Mouse (Mus musculus) thymus, adult 2 months (tissue): ENCODE measurements around the gene Hrct1. TPM values are rescaled to one million over a fixed set of nuclear protein-coding genes. Genes with fewer than 3 reads are reported as not detected.

ENCODE experiments used
- DNase-seq: peaks from one replicate; pipeline ENCODE4 v3.0.0; 2021
- H3K27ac ChIP-seq: fragments of 200-500 bp; 2 replicates; pipeline ENCODE4 v1.5.1; 2012; ENCODE audit warnings: low read length, control low read depth; ENCODE audit not compliant: control insufficient read depth, insufficient read depth
- H3K27me3 ChIP-seq: fragments of 200-500 bp; 2 replicates; pipeline ENCODE4 v1.6.1; 2012; ENCODE audit warnings: mild to moderate bottlenecking, low read length, moderate library complexity, mixed read lengths; ENCODE audit not compliant: control insufficient read depth, insufficient read depth
- H3K36me3 ChIP-seq: fragments of 200-500 bp; 2 replicates; pipeline ENCODE4 v1.6.1; 2012; ENCODE audit warnings: mild to moderate bottlenecking, low read length, moderate library complexity; ENCODE audit not compliant: control insufficient read depth, insufficient read depth
- H3K4me1 ChIP-seq: fragments of 200-500 bp; replicated peaks from 2 replicates; pipeline ENCODE4 v1.6.1; 2012; ENCODE audit warnings: low read length; ENCODE audit not compliant: control insufficient read depth, insufficient read depth
- H3K4me3 ChIP-seq: fragments of 200-500 bp; 2 replicates; pipeline ENCODE4 v1.5.1; 2012; ENCODE audit warnings: mild to moderate bottlenecking, low read length, control low read depth, moderate library complexity; ENCODE audit not compliant: control insufficient read depth, insufficient read depth
- CTCF ChIP-seq: fragments of 200-500 bp; IDR thresholded peaks from 2 replicates; pipeline ENCODE4 v1.5.1; 2012; ENCODE audit warnings: mild to moderate bottlenecking, control low read depth, low read length, moderate library complexity, borderline replicate concordance; ENCODE audit not compliant: control insufficient read depth, poor library complexity, insufficient read depth; ENCODE audit errors: extremely low read depth
- POLR2A ChIP-seq: fragments of 200-500 bp; IDR thresholded peaks from 2 replicates; pipeline ENCODE4 v1.6.1; 2012; ENCODE audit warnings: mild to moderate bottlenecking, low read length, control low read depth, moderate library complexity; ENCODE audit not compliant: control insufficient read depth, poor library complexity, insufficient read depth; ENCODE audit errors: extremely low read depth
- WGBS: fragments of 180-500 bp; shearing (Covaris S2); methylation state at CpG from one replicate; pipeline ENCODE4 v1.1.7; 2018; 5-methylcytosine and 5-hydroxymethylcytosine counted together
- polyA plus RNA-seq: library from polyadenylated mRNA; depleted of rRNA; stranded (reverse); fragments of >200 nt; gene quantifications from 2 replicates; pipeline ENCODE4 v1.2.3, GENCODE M21; 2012

The Hrct1 gene
- polyA plus RNA-seq, 1 experiment = 1.8 TPM

DNA sequence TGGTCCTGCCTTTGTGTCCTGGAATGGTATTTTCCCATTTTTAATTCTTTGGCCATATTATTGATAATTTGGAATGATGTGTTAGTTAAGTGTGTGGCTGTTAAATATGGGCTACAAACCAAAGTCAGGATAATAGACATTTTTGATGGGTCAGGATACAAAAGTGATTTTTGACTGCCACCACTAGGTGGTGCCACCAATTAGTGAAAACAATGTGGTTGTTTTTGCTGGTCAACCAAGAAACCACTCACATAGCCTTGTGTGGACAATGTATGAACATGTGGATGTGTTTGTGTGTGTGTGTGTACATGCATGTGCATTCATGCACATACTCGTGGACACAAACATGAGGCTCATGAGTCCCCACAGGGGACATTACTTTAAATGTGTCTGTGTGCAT, 2.2 kb upstream of the Hrct1 start:
- TF ChIP-seq CTCF (no peak), POLR2A (no peak)
- Histone ChIP-seq H3K36me3 (no peaks in the 10 kb centered on the region), H3K4me1 (no peaks in the 10 kb centered on the region), H3K4me3 (no peak overlapping the region), H3K27me3 (no peaks in the 10 kb centered on the region), H3K27ac (no peak overlapping the region)
- peak; percentile 14 for DNase-seq
- WGBS = 36% methylated on average over 1 of the region's 1 CpGs

DNA sequence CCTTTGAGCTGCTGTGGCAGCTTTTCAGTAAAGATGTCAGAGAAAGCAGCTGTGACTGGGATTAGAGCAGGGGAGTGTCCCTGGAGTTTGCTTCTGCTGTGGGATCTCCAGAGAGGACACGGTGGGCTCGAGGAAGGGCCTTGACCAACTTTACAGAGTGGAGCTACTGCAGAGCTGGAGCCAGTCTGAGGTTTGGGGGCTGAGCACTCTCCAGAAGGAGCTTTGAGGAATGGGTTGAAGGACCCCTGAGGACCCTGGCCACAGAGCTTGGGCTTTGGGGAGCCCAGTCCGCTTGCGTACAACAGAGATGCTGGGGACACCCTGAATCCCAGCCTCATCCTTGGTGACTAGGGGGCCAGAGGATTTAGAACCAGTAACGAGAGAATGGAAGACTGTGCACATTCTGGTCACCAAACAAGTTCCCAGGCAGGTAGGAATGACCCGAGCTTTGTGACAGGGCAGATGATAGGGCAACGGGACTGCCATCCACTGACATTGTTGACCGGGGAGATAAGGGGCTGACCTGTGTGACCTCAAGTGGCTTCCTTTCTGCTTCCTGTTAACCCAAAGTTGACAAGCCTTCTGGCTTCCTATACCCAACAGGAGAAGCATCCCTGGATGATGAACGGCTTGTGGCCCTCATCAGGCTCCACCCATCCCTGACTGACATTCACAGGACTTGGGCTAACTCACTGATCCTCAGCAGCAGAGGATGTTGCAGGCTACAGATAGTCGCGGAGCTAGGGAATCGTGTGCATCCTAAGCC, 577 bp upstream of the Hrct1 start:
- no peak overlapping the region for H3K27ac ChIP-seq
- no peaks in the 10 kb centered on the region for H3K36me3 ChIP-seq
- WGBS = 57% methylated on average over 12 of the region's 12 CpGs
- no peaks in the 10 kb centered on the region for H3K27me3 ChIP-seq
- no peak for TF ChIP-seq CTCF
- no peak for TF ChIP-seq POLR2A
- H3K4me3 ChIP-seq = no peak overlapping the region
- no peak for DNase-seq
- no peaks in the 10 kb centered on the region for H3K4me1 ChIP-seq

DNA sequence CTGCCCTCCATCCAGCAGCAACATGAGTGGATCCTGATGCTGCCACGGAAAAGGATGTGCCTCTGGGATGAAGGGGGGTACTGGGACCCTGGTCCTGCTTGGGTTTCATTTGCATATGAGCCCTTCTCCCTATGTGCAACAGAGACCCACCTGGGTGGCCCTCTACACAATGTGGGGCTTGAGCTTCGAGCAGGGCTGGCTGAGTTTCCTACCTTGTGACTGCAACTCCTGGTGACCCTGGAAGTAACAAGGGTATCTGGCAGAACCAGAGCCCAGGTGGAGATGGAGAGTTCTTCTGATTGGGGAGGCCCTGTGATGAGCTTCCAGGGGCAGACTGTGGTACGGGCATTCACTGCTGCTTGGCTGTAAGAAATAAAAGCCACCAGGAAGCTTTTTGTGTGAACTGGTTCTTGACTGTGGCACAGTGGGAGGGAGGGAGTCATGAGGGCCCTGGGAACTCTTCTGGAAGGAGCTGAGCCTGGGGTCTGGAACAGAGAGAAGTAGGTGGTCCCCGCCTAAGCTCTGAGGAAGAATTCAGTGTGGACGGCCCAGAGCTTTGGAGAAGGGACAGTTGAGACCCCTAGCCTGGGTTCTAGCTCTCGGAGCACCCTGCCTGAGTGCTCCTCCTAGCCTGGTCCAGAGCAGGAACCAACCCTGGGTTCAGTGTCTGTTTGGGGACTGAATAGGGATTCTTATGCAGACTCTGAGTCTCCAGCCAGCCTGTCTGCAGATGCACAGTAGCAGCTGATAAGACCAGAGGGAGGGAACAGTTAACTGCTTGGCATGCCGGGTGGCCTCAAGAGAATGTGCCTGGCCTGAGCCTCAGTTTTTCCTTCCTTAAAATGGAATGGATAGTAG, 959 bp downstream of the Hrct1 start:
- 87% methylated on average over 7 of the region's 7 CpGs for WGBS
- Histone ChIP-seq H3K4me1 (no peaks in the 10 kb centered on the region), H3K27ac (no peak overlapping the region), H3K36me3 (no peaks in the 10 kb centered on the region), H3K4me3 (no peak overlapping the region), H3K27me3 (no peaks in the 10 kb centered on the region)
- DNase-seq = no peak
- TF ChIP-seq CTCF = no peak
- no peak for TF ChIP-seq POLR2A

DNA sequence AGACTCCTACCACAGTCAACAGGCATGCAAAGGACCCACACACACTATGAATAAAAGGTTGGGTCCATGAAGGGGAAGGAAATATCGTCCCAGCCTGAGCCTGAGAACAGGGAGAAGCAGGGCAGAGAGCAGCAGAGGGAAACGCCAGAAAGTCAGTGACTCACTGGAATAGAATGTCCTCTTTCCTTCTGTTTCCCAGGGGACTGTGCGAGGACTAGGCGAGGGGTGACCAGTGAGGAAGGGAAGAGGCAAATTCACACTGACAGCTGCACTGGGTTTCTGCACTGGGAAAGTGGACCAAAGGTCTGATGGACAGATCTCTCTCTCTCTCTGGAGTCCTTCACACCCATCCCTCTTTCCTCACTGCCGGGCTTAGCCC, 1.6 kb downstream of the Hrct1 start:
- no peaks in the 10 kb centered on the region for H3K4me1 ChIP-seq
- WGBS = 54% methylated on average over 5 of the region's 5 CpGs
- no peak for DNase-seq
- no peak for TF ChIP-seq POLR2A
- TF ChIP-seq CTCF = no peak
- no peaks in the 10 kb centered on the region for H3K36me3 ChIP-seq
- no peaks in the 10 kb centered on the region for H3K27me3 ChIP-seq
- no peak overlapping the region for H3K27ac ChIP-seq
- no peak overlapping the region for H3K4me3 ChIP-seq

DNA sequence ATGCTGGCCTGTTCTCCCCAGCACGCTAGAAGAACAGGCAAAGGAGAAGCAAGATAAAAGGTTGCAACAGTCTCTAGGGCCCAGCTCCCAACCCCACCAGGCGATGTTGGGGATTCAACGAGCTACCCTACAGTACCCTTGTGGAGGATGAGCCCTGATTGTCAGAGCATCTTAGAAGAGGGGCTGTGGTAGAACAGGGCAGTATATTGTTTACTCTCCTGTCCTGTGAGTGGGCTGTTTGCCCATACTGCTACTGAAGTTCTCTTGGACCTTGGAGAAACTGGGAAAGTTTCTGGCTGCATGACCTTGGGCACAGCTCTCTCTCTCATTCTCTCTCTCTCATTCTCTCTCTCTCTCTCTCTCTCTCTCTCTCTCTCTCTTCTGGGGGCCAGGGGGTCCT, 2.1 kb downstream of the Hrct1 start:
- 78% methylated on average over 3 of the region's 3 CpGs for WGBS
- H3K4me1 ChIP-seq = no peaks in the 10 kb centered on the region
- TF ChIP-seq POLR2A (no peak), CTCF (no peak)
- no peak for DNase-seq
- H3K27me3 ChIP-seq = no peaks in the 10 kb centered on the region
- H3K36me3 ChIP-seq = no peaks in the 10 kb centered on the region
- no peak overlapping the region for H3K4me3 ChIP-seq
- H3K27ac ChIP-seq = no peak overlapping the region

DNA sequence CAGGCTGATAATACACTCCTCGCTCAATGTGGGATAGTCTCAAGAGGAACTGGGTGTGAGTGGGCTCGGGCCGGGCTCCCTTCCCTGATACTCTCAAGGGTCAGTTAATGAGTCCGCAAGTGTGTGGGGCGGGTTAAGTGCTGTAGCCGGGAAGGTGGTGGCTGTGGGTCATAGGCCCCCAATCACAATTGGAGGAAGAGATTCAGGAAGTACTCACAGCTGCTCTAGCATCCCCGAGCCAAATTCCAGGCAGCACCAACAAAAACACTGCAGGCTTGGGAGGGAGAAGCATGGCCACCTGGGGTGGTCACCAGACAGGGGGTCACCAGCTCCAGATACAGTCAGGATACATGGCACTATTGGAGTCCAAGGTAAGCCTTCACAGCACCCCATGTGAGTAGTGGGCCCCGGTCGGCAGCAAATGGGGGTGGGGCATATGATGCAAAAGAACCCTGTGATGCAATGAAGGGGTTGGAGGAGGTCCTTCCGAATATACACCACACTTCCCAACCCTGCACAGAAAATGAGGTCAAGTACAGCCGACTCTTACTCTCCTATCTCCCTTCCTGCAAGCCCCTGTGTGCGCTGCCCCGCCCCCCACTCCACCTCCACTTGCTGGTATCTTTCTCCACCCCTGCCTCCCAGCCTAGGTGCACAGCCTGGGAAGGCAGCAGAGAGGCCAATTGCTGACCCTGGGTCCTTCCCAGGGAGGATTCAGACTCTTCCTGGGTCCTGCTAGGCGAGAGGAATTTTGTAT, 3.0 kb downstream of the Hrct1 start, which contains the start of gene Spaar:
Spaar (plus strand) TSS at position 241 of the 757 bp plus-strand sequence.
- no peaks in the 10 kb centered on the region for H3K4me1 ChIP-seq
- no peak for TF ChIP-seq CTCF
- TF ChIP-seq POLR2A = no peak
- no peaks in the 10 kb centered on the region for H3K27me3 ChIP-seq
- WGBS = 57% methylated on average over 14 of the region's 14 CpGs
- H3K4me3 ChIP-seq = no peak within 1 kb of the TSS
- DNase-seq = no peak
- H3K27ac ChIP-seq = no peak within 1 kb of the TSS
- H3K36me3 ChIP-seq = no peaks in the 10 kb centered on the region
